Mouse (Mus musculus): Measurements from ENCODE around the gene Ifnar1.

DNA sequence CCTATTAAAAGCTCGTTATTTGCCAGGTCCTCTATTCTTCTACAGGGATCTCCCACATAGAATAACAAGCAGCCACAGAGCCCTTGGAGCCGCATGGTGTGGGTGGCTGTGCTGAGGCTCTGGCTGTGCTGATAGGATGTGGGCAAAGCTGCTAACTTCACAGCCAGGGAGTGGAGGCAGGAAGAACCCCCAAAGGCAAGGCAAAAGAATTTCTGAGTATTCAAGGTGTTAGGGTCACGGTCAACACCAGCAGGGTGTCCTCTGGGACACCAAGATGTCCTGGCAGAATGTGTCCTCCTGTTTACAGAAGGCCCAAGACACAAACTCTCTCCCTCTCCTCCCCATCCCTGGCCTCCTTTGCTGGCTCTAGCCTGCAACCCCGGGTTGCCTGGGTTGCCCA is 42.6 kb upstream of the Ifnar1 start:
- no peak for TF ChIP-seq CTCF (IDR thresholded peaks at IDR 0.05; ENCODE audit: low read depth)
- TF ChIP-seq EP300 (IDR thresholded peaks at IDR 0.05; ENCODE audit: low read depth) = no peak

All from liver, embryonic 14.5 days (tissue).